Mouse (Mus musculus): ENCODE measurements around the gene Mmp19. TPM values are rescaled to one million over a fixed set of nuclear protein-coding genes. Genes with fewer than 3 reads are reported as not detected.

Gene Mmp19
- polyA plus RNA-seq, 2 experiments: 8.0 to 8.3 TPM

GRCm38 (mm10) chr10:128748252-128748864 lies 42.4 kb upstream of the Mmp19 start:
- no peak for TF ChIP-seq CTCF (IDR thresholded peaks at IDR 0.05; ENCODE audit: low read depth)
- TF ChIP-seq EP300 (IDR thresholded peaks at IDR 0.05; ENCODE audit: low read depth): no peak
- H3K4me1 ChIP-seq (replicated peaks; ENCODE audit: control insufficient read depth in 2 of 2, insufficient read depth in 2 of 2, low read length in 1 of 2): peaks cover 11 to 28% of the 10 kb centered on the region in 2 experiments

GRCm38 (mm10) chr10:128772895-128773294 lies 17.8 kb upstream of the Mmp19 start:
- H3K36me3 ChIP-seq (replicated peaks; ENCODE audit: control insufficient read depth, insufficient read depth, low read depth): no peaks in the 10 kb centered on the region
- no peaks in the 10 kb centered on the region for H3K27me3 ChIP-seq (ENCODE audit: control insufficient read depth, insufficient read depth, low read length)
- H3K9me3 ChIP-seq (ENCODE audit: control insufficient read depth, low read length): no peaks in the 10 kb centered on the region
- H3K4me3 ChIP-seq (ENCODE audit: insufficient read depth in 1 of 2, low read depth in 2 of 2, low read length in 2 of 2): no peak overlapping the region
- TF ChIP-seq EP300 (IDR thresholded peaks at IDR 0.05; ENCODE audit: low read depth): no peak
- TF ChIP-seq CTCF (IDR thresholded peaks at IDR 0.05; ENCODE audit: low read depth): peak; percentile 42; the same call in 1 of the 2 replicates
- DNase-seq (ENCODE audit: low read depth in 3 of 3, low spot score in 3 of 3): no peak
- no peak for ATAC-seq (ENCODE audit: insufficient read depth)
- no peak overlapping the region for H3K9ac ChIP-seq (replicated peaks)
- no peak overlapping the region for H3K27ac ChIP-seq
- no peak overlapping the region for H3K4me2 ChIP-seq (ENCODE audit: low read depth)
- 44% methylated on average over 2 of the region's 2 CpGs for WGBS (ENCODE audit: insufficient replicate concordance)
- peaks cover 3% of the 10 kb centered on the region in 2 experiments; a peak in 2 of 4 replicates for H3K4me1 ChIP-seq (replicated peaks; ENCODE audit: control insufficient read depth in 2 of 2, insufficient read depth in 2 of 2, low read length in 1 of 2)

More at GRCm38 (mm10) chr10:128748252-128748864, 42.4 kb upstream of the Mmp19 start:
- DNase-seq (ENCODE audit: low read depth in 3 of 3, low spot score in 3 of 3) (peak; percentile 82 to 87 (median 82)), ATAC-seq (ENCODE audit: insufficient read depth) (peak; percentile 78)
- Histone ChIP-seq H3K9ac (replicated peaks) (peak overlapping the region; percentile 71), H3K4me2 (ENCODE audit: low read depth) (peak overlapping the region; percentile 83), H3K9me3 (ENCODE audit: control insufficient read depth, low read length) (no peaks in the 10 kb centered on the region), H3K4me3 (ENCODE audit: insufficient read depth in 1 of 2, low read depth in 2 of 2, low read length in 2 of 2) (peak overlapping the region; percentile 95), H3K36me3 (replicated peaks; ENCODE audit: control insufficient read depth, insufficient read depth, low read depth) (no peaks in the 10 kb centered on the region; the same call in 1 of the 2 replicates), H3K27me3 (ENCODE audit: control insufficient read depth, insufficient read depth, low read length) (peaks cover 20% of the 10 kb centered on the region), H3K27ac (peak overlapping the region; percentile 84)
- WGBS (ENCODE audit: insufficient replicate concordance): under 1% methylated on average over 37 of the region's 37 CpGs

DNA sequence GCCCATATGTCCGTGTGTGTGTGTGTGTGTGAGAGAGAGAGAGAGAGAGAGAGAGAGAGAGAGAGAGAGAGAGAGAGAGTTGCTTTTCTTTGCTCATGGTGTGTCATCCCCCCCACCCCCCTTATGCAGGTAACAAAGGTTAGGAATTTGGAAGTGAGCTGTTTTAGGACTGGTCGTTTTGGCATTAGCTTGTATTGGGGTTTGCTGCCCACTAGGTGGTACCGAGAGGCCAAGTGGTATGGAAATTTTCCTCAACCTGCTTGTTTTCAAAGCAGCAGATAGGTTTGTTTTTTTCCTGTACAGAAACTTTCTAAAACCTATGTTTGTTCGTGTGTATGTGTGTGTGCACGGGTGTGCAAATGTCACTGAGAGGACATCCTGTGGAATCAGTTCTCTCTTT lies 17.0 kb upstream of the Mmp19 start:
- H3K4me3 ChIP-seq (ENCODE audit: insufficient read depth in 1 of 2, low read depth in 2 of 2, low read length in 2 of 2): no peak overlapping the region
- no peak for DNase-seq (ENCODE audit: low read depth in 3 of 3, low spot score in 3 of 3)
- no peak for ATAC-seq (ENCODE audit: insufficient read depth)
- no peak overlapping the region for H3K9ac ChIP-seq (replicated peaks)
- TF ChIP-seq EP300 (IDR thresholded peaks at IDR 0.05; ENCODE audit: low read depth) (no peak), CTCF (IDR thresholded peaks at IDR 0.05; ENCODE audit: low read depth) (peak; percentile 49)
- H3K9me3 ChIP-seq (ENCODE audit: control insufficient read depth, low read length): no peaks in the 10 kb centered on the region
- no peak overlapping the region for H3K4me2 ChIP-seq (ENCODE audit: low read depth)
- H3K27me3 ChIP-seq (ENCODE audit: control insufficient read depth, insufficient read depth, low read length): no peaks in the 10 kb centered on the region
- H3K36me3 ChIP-seq (replicated peaks; ENCODE audit: control insufficient read depth, insufficient read depth, low read depth): no peaks in the 10 kb centered on the region
- 24% methylated on average over 5 of the region's 5 CpGs for WGBS (ENCODE audit: insufficient replicate concordance)
- H3K4me1 ChIP-seq (replicated peaks; ENCODE audit: control insufficient read depth in 2 of 2, insufficient read depth in 2 of 2, low read length in 1 of 2): peaks cover 3 to 5% of the 10 kb centered on the region in 2 experiments; a peak in 2 of 4 replicates
- H3K27ac ChIP-seq: no peak overlapping the region

GRCm38 (mm10) chr10:128778441-128778840 lies 12.3 kb upstream of the Mmp19 start:
- no peak for TF ChIP-seq EP300 (IDR thresholded peaks at IDR 0.05; ENCODE audit: low read depth)
- TF ChIP-seq CTCF (IDR thresholded peaks at IDR 0.05; ENCODE audit: low read depth): no peak
- no peak for ATAC-seq (ENCODE audit: insufficient read depth)
- DNase-seq (ENCODE audit: low read depth in 3 of 3, low spot score in 3 of 3): no peak
- Histone ChIP-seq H3K4me2 (ENCODE audit: low read depth) (no peak overlapping the region), H3K9me3 (ENCODE audit: control insufficient read depth, low read length) (no peaks in the 10 kb centered on the region), H3K36me3 (replicated peaks; ENCODE audit: control insufficient read depth, insufficient read depth, low read depth) (no peaks in the 10 kb centered on the region), H3K27me3 (ENCODE audit: control insufficient read depth, insufficient read depth, low read length) (no peaks in the 10 kb centered on the region), H3K4me1 (replicated peaks; ENCODE audit: control insufficient read depth in 2 of 2, insufficient read depth in 2 of 2, low read length in 1 of 2) (peaks cover 0 to 9% of the 10 kb centered on the region in 2 experiments; a peak in 2 of 4 replicates), H3K9ac (replicated peaks) (no peak overlapping the region), H3K27ac (no peak overlapping the region), H3K4me3 (ENCODE audit: insufficient read depth in 1 of 2, low read depth in 2 of 2, low read length in 2 of 2) (no peak overlapping the region)
- WGBS (ENCODE audit: insufficient replicate concordance): 61% methylated on average over 2 of the region's 2 CpGs

DNA sequence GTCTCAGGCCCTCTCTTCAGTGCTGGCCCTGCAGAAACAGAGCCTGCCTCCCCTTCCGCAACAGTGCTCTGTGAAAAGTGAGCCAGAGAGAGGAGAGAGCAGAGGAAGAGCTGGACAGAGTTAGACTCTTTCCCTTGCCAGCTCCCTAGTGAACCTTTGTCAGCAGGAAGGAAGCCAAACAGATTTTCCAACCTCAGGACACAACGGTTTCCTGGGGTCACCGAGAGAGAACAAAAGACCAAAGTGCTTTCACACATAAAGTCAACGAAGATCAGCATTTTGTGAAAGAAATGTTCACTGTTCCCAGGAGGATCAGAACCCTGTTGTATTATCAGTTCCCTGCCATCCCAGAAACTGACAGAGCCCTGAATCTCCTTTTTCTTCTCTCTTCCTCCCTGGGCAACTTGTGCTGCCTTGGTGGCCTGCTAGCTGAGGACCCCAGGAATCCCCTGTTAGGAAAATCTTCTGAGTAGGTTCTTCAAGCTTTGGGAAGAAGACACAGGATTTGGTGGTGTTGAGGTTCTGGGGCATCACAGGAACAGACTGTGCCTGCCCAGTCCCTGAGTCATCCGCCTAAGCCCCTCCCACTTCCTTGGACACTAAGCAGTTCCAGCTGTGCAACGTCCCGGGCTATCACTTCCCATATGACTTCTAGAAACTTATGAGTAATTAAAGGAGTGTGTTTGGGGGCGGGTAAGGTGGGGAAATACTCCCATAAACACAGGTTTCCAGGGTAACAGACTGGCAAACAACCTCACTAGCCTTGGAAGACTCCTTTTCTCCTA lies 11.5 kb upstream of the Mmp19 start:
- Histone ChIP-seq H3K4me3 (ENCODE audit: insufficient read depth in 1 of 2, low read depth in 2 of 2, low read length in 2 of 2) (no peak overlapping the region), H3K4me1 (replicated peaks; ENCODE audit: control insufficient read depth in 2 of 2, insufficient read depth in 2 of 2, low read length in 1 of 2) (peaks cover 0 to 9% of the 10 kb centered on the region in 2 experiments; a peak in 2 of 4 replicates), H3K9ac (replicated peaks) (no peak overlapping the region), H3K9me3 (ENCODE audit: control insufficient read depth, low read length) (no peaks in the 10 kb centered on the region), H3K36me3 (replicated peaks; ENCODE audit: control insufficient read depth, insufficient read depth, low read depth) (no peaks in the 10 kb centered on the region), H3K27me3 (ENCODE audit: control insufficient read depth, insufficient read depth, low read length) (no peaks in the 10 kb centered on the region), H3K4me2 (ENCODE audit: low read depth) (no peak overlapping the region), H3K27ac (no peak overlapping the region)
- peak in 2 of 3 experiments; percentile 22 to 58 for DNase-seq (ENCODE audit: low read depth in 3 of 3, low spot score in 3 of 3)
- TF ChIP-seq EP300 (IDR thresholded peaks at IDR 0.05; ENCODE audit: low read depth): no peak
- TF ChIP-seq CTCF (IDR thresholded peaks at IDR 0.05; ENCODE audit: low read depth): no peak
- ATAC-seq (ENCODE audit: insufficient read depth): peak; percentile 70
- 15% methylated on average over 8 of the region's 8 CpGs for WGBS (ENCODE audit: insufficient replicate concordance)
